Mouse (Mus musculus) midbrain, postnatal 0 days (tissue): Measurements from ENCODE around the gene Coa7. TPM values are rescaled to one million over a fixed set of nuclear protein-coding genes. Genes with fewer than 3 reads are reported as not detected.

ENCODE experiments used
- ATAC-seq: fragments of 200-750 bp; cut with Nextera tagmentation; 2 replicates; pipeline ENCODE4 v1.8.0; 2017; ENCODE audit warnings: moderate number of reproducible peaks, mild to moderate bottlenecking, moderate TSS enrichment, moderate library complexity; ENCODE audit not compliant: low FRiP score
- DNase-seq: peaks from one replicate; pipeline ENCODE4 v3.0.0-alpha.2; 2015; ENCODE audit warnings: low spot score
- H3K27ac ChIP-seq: fragments of 300-500 bp; sonication (generic); 2 replicates; pipeline ENCODE4 v1.5.1; 2014; ENCODE audit warnings: low read depth, mild to moderate bottlenecking, low read length, mixed read lengths
- H3K27me3 ChIP-seq: fragments of 300-500 bp; sonication (generic); 2 replicates; pipeline ENCODE4 v1.6.1; 2014; ENCODE audit warnings: low read length, control low read depth, mixed read lengths; ENCODE audit not compliant: insufficient read depth
- H3K36me3 ChIP-seq: fragments of 300-500 bp; sonication (generic); 2 replicates; pipeline ENCODE4 v1.6.1; 2014; ENCODE audit warnings: low read length, control low read depth, mixed read lengths; ENCODE audit not compliant: insufficient read depth
- H3K4me1 ChIP-seq: fragments of 300-500 bp; sonication (generic); 2 replicates; pipeline ENCODE4 v1.6.1; 2014; ENCODE audit warnings: mild to moderate bottlenecking, control low read depth, antibody characterized with exemption, low read length, mixed read lengths; ENCODE audit not compliant: insufficient read depth
- H3K4me2 ChIP-seq: fragments of 300-500 bp; sonication (generic); 2 replicates; pipeline ENCODE4 v1.6.1; 2014; ENCODE audit warnings: low read depth, mild to moderate bottlenecking, low read length, mixed read lengths; ENCODE audit not compliant: poor library complexity, severe bottlenecking
- H3K4me3 ChIP-seq: fragments of 300-500 bp; sonication (generic); 2 replicates; pipeline ENCODE4 v1.5.1; 2014; ENCODE audit warnings: low read depth, mild to moderate bottlenecking, low read length, moderate library complexity
- H3K9ac ChIP-seq: fragments of 300-500 bp; sonication (generic); replicated peaks from 2 replicates; pipeline ENCODE4 v1.6.1; 2014; ENCODE audit warnings: mild to moderate bottlenecking, low read length, moderate library complexity, mixed read lengths; ENCODE audit not compliant: poor library complexity, severe bottlenecking
- H3K9me3 ChIP-seq: fragments of 300-500 bp; sonication (generic); 2 replicates; pipeline ENCODE4 v1.6.1; 2016; ENCODE audit warnings: low read length, control low read depth
- CTCF ChIP-seq: IDR thresholded peaks from 2 replicates; pipeline ENCODE4 v1.5.1; 2016; ENCODE audit warnings: antibody characterized with exemption, mild to moderate bottlenecking
- WGBS: fragments of 180-500 bp; shearing (Covaris S2); extraction: QIAGEN DNeasy Blood & Tissue Kit; methylation state at CpG from one replicate; pipeline ENCODE4 v1.1.7; 2014; 5-methylcytosine and 5-hydroxymethylcytosine counted together
- polyA plus RNA-seq: library from polyadenylated mRNA; unstranded; fragments of >200 nt; fragmentation: Nextera tagmentation; extraction: Ambion mirVana; gene quantifications from 2 replicates; pipeline ENCODE4 v1.2.1, GENCODE M21; 2015
- total RNA-seq: library from RNA; depleted of rRNA; stranded (reverse); fragments of >200 nt; gene quantifications from 2 replicates; pipeline ENCODE4 v1.2.3, GENCODE M21; 2014

Coa7 gene
- total and polyA plus RNA-seq, 2 experiments from 2014 or later, result 59.5 to 59.6 TPM

GRCm38 (mm10) chr4:108314041-108314440, 13.9 kb upstream of the Coa7 start:
- TF ChIP-seq CTCF, result no peak
- Histone ChIP-seq H3K9ac (no peak overlapping the region), H3K9me3 (no peaks in the 10 kb centered on the region), H3K36me3 (no peaks in the 10 kb centered on the region), H3K4me3 (no peak overlapping the region), H3K27ac (no peak overlapping the region), H3K4me1 (no peaks in the 10 kb centered on the region), H3K27me3 (no peaks in the 10 kb centered on the region), H3K4me2 (no peak overlapping the region)
- WGBS, result 42% methylated on average over 5 of the region's 5 CpGs
- no peak for ATAC-seq
- DNase-seq, result no peak

- Histone ChIP-seq H3K4me1 (no peaks in the 10 kb centered on the region), H3K9me3 (no peaks in the 10 kb centered on the region), H3K4me3 (no peak overlapping the region), H3K27ac (no peak overlapping the region), H3K9ac (no peak overlapping the region), H3K27me3 (no peaks in the 10 kb centered on the region), H3K4me2 (no peak overlapping the region), H3K36me3 (no peaks in the 10 kb centered on the region)
- no peak for ATAC-seq
- WGBS, result 79% methylated on average over 12 of the region's 12 CpGs
- TF ChIP-seq CTCF, result no peak
- DNase-seq, result no peak
These were observed 10.0 kb upstream of the Coa7 start for GRCm38 (mm10) chr4:108317656-108318605.

- 92% methylated on average over 7 of the region's 8 CpGs for WGBS
- Histone ChIP-seq H3K9me3 (no peaks in the 10 kb centered on the region), H3K4me1 (no peaks in the 10 kb centered on the region), H3K27me3 (no peaks in the 10 kb centered on the region), H3K36me3 (no peaks in the 10 kb centered on the region), H3K4me2 (no peak overlapping the region), H3K27ac (no peak overlapping the region), H3K4me3 (no peak overlapping the region), H3K9ac (no peak overlapping the region)
- no peak for DNase-seq
- TF ChIP-seq CTCF, result no peak
- no peak for ATAC-seq
These were observed 9.0 kb upstream of the Coa7 start for GRCm38 (mm10) chr4:108318649-108319615.

DNA sequence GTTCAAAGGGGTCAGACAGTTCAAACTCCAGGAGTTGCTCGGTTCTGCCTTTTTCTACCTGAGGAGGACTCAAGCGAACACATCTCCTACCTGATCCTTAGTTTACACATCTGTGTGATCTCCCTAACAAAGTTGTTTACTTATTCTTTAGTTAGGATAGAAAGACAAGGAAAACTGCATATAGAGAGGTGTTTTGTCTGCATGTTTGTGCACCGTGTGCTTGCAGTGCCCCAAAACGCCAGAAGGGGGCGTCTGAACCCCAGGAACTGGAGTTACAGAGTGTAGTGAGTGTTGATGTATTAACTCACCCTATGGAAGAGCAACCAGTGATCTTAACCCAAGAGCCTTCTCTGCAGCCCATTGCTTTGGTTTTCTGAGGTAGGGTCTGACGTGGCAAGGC, 8.2 kb upstream of the Coa7 start:
- Histone ChIP-seq H3K36me3 (no peaks in the 10 kb centered on the region), H3K4me3 (no peak overlapping the region), H3K4me2 (no peak overlapping the region), H3K27ac (no peak overlapping the region), H3K4me1 (no peaks in the 10 kb centered on the region), H3K27me3 (no peaks in the 10 kb centered on the region), H3K9me3 (no peaks in the 10 kb centered on the region), H3K9ac (no peak overlapping the region)
- TF ChIP-seq CTCF, result peak; percentile 38; the same call in 1 of the 2 replicates
- ATAC-seq (no peak), DNase-seq (no peak)
- WGBS, result 74% methylated on average over 6 of the region's 6 CpGs

DNA sequence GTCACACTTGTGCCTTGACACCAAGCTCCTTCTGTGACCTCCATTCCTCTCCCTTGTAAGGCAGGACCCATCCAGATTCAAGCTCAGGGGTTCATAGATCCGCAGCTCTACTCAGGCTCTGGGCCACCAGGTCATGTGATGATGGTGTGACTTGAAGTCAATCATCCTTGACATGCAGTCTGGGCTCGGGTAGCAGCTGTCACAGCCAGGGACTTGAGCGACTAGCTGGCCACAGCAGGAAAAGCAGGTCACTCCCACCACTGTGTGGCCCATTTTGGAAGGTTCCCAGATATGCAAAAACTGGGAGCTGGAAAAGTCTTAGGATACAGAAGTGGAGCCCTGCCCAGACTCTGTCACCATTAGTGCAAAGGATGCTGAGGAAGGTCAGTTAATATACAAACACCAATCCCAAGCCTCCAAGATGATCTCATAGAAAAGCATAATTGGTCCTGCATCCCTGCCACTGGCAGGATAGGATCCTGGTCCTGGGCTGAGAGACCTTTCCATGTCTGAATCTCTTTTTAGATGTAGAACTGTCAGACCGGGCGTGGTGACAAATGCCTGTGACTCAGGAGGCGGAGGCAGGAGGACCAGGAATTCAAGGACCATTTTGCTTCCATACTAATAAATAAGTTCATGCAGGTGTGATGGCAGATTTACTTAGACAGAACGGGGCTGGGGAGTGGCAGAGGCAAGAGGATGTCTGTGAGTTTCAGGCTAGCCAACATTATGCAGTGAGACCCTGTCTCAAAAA, 7.1 kb upstream of the Coa7 start:
- H3K4me1 ChIP-seq, result no peaks in the 10 kb centered on the region
- WGBS, result 72% methylated on average over 7 of the region's 7 CpGs
- no peak overlapping the region for H3K27ac ChIP-seq
- H3K9ac ChIP-seq, result no peak overlapping the region
- H3K4me3 ChIP-seq, result no peak overlapping the region
- peak; percentile 37 for DNase-seq
- no peaks in the 10 kb centered on the region for H3K9me3 ChIP-seq
- ATAC-seq, result no peak
- TF ChIP-seq CTCF, result no peak
- no peaks in the 10 kb centered on the region for H3K27me3 ChIP-seq
- H3K36me3 ChIP-seq, result no peaks in the 10 kb centered on the region
- no peak overlapping the region for H3K4me2 ChIP-seq
